Mouse (Mus musculus): ENCODE measurements around the gene Styx.
A peak's percentile ranks its signal among the peaks of the same experiment; 100 is the strongest.
"Not testable (repeated sequence)": the region's sequence is repeated elsewhere in the genome, so short reads cannot be mapped to it uniquely, and the experiment has no call there.

Gene Styx

DNA sequence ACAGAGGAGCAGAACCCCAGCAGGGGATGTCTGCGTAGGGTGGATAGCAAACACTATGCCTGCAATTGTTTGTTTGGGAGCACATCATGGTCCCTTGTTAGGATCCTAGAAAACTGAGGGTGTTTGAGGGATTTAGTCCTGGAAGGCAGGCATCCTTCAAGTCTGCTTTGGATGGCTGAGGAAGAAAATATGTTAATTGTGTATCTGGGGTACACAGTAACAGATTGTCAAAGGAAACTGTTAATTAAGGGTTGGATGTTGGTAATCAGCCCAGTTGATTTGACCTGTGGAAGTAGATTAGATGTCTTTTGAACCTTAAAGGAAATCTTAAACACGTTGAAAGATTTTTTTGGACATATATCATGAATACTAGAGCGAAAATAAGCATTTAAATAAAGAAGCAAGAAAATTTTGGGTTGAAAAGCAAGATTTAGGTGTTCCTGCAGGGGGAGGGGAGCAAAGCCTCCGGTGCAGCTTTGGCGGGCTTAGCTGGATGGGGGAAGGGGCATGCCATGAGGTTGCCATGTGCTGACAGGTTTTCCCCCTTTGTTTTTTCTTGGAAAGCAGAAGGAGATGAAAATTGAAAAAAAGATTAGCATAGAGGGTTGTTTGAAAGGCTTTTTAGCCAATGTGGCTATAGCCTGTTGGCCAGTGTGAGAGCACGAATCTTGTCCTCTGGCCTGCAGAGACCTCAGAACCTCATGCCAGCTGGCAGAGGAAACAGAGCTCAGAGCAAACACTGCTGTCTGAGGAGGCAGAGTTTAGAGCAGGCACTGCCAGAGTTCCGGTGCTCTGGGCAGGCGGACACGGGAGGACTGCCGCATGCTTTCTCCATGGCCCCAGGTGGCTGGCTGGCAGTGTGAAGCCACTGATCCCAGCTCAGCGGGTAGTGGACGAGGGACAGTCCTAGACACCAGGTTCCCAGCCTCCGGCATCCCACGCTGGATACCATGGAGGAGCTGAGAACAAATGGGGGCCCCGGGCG, 13.6 kb downstream of the Styx start:
- DNase-seq (ENCODE audit: low spot score), result no peak

DNA sequence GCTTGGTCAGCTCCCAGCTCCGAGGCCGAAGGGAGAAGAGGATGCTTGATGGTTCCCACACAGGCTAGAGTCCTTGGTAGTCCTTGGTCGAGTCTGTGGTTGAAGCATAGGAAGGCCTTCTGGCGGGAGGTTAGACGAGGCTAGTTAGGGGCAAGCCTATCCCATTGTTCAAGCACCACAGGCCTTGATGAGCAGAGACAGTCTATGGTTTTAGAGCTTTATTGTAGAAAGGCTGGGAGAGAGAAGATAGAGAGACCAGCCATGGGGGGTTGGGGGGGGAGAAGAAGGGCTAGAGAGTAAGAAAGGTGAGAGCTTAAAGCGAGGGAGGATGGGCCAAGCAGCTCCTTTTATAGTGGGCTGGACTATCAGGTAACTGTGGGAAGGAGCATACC, 14.3 kb downstream of the Styx start:
- no peak for DNase-seq (ENCODE audit: low spot score)

DNA sequence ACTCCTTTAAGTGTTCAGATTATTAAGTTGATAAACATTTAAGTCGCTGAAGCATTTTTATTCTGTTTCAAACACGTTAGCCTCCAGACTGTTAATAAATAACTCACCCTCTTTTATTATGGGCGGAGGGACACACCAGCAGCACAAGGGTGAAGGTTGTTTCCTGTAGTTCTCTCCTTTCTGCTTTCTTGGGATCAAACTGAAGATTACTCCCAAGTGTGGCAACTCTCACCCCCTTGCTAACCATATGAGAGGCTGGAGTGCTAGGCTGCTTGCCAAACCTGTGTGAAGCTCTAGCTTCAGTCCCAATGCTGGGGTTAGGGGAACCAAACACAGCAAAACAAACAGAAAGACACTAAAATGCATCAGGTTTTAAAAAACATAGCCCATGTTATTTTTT, 27.9 kb downstream of the Styx start:
- no peak for DNase-seq (ENCODE audit: low spot score)

DNA sequence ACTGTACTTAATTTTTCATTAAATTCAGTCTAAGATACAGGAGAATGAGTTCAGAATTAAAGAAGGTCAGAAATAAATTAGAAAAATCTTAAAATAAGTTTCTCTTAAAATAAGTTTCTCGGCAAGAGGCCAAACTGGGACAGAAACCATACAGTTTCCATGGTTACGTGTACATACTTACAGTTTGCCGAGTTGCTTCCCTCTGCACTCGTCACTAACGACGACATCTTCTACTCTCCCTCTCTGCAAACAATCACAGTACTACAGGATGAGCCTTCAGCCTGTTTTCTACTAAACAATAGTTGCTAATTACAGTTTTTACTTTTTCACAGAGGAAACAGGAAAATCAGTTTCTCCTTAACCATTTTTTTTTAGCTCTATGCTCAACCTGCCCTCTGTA, 29.9 kb downstream of the Styx start:
- no peak for DNase-seq (ENCODE audit: low spot score)

DNA sequence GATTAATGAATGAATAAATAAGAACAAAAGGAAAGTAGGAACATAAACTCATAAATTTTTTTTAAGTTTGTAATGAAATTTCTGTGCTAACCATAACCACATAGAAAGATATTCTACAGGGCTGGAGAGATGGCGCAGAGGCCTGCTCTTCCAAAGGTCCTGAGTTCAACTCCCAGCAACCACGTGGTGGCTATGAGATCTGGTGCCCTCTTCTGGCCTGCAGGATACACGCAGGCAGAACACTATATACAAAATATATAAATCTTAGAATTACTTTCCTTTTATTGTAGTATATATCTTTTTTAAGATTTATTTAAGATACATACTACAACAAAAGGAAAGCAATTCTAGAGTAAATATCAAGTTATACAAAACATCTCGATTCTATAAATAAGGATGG, 32.0 kb downstream of the Styx start:
- no peak for DNase-seq (ENCODE audit: low spot score)

DNA sequence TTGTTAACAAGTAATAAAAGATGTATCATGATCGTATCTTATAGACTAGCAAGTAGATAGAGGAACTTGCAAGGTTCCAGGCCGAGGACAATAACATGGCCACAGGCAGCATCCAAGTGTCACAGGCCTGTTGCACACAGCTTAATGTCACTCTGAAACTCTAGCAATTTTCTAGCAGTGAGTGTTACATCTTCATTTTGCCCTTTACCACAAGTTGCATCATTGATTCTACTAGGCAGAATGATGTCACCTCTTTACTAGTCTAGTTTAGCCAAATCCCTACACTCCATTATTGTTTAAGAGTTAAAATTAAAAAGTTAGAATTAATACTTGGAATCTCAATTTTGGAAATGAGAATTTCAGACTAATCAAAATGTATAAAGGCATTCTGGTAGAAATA, 34.7 kb downstream of the Styx start:
- DNase-seq (ENCODE audit: low spot score), result no peak

DNA sequence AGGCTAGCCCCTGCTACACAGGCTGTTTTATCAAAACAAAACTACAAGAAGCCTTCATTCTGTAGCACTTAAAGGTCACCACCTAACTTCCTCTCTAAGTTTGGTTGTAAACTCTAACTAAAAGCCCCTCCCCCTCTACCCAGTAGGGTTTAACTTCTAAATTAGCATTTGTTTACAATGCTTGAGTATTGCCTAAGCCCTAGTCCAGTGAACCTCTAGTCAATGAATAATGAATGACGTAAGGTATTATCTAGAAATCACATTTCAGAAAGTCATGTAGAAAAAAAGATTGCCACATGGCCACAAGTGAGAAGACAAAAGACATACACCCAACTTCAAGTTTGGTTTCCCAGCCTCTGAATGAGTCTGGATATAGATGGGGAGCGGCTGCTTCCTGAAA, 36.6 kb downstream of the Styx start:
- no peak for DNase-seq (ENCODE audit: low spot score)

DNA sequence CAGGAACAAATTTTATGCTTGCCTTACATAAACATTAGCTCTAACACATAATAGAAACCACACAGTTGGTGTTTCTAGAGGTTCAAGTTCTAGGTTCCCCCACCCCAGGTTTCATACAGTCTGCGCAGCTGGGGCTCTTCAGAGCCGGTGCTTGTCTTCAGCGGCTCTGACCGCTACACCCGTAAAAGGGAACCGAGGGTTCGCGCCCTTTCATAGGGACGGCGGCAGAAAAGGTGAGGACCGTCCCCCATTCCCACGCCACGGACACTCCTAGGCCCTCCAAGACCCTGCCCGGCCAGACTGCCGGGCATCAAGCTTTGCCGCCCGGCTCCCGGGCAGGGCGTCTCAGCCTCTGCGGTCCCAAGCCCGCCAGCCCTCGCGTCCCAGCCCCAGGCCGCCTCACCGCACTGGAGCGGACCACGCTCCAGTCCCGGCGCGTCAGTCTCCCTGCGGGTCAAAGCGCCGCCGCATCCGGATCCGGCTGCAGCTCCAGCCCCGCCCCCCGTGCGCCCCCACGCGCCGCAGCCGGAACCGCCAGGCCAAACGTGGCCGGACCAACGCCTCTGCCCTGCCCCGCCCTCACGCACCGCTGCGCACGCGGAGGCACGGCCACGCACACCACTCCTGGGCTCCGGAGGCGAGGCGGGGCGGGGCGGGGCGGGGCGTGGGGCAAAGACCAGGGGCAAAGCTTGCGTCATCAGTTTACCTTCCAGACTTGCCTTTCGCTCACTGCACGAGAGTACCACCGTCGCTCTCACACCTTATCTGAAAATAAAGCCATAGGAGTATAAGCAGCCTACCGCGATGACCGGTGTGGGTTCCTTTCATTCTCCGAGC, 37.7 kb downstream of the Styx start:
- peak; percentile 92 for DNase-seq (ENCODE audit: low spot score)

DNA sequence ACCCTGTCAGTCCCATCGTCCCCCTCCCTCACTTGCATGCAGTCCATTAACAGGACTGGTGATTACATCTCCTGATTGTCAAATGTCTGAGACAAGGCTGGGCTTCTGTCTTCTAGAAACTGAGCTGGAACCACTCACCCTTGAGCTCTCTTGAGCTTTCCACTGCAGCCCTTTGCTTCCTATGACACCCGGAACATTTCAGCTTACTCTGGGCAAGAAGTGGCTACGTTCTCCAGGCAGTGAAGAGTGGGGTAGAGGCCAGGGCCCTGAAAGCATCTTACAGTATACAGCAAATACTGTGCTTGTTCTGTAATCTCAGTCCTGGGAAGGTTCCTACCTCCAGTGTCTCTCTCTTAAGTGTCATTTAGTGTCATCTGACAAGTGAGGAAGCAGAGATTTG, 38.3 kb downstream of the Styx start:
- no peak for DNase-seq (ENCODE audit: low spot score)

DNA sequence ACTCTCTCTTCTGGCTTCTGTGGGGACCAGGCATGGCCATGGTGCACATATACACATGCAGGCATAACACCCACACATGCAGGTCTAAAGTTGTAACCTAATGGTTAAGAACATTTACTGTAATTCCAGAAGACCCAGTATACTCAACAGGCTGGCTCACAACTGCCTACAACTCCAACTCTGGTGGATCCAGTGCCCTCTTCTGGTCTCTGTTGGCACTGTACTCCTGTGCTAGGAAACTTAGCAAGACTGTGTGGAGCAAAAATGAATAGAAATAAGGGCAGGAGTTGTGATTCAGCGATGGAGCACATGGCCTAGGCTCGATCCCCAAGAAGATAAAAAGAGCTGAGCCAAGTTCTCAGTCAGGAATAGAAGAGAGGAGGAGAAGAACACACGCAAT, 48.9 kb downstream of the Styx start:
- DNase-seq (ENCODE audit: low spot score), result no peak

DNA sequence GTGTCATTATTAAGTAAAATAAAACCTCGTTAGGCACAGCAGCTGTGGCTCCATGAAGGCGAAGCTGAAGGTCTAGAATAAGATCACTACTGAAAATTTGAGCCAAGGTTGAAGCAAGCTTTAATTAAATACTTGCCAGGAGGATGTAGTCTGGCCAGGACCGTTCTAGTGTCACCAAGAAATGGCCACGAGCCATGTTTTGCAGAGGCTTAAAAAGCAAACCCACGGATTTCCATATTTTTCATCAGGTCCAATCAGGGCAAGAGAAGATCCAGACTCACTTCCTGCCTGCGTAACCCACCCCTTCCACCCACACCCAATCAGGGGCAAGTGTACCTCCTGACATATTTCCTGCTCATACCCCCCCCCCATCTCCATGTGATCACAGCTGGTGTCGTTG, 52.8 kb downstream of the Styx start:
- no peak for DNase-seq (ENCODE audit: low spot score)

DNA sequence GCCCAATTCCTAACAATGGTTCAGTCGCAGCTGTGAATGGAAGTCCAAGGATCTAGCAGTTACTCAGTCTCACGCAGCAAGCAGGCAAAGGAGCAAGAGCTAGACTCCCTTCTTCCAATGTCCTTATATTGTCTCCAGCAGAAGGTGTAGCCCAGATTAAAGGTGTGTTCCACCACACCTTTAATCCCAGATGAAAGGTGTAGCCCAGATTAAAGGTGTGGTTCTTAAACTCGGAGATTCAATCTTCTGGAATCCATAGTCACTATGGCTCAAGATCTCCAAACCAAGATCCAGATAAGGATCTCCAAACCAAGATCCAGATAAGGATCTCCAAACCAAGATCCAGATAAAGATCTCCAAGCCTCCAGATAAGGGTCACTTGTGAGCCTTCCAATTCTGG, 53.9 kb downstream of the Styx start, which contains the start of gene Gnpnat1:
Gene Gnpnat1 (minus strand): TSS at position 101 of the 400 bp plus-strand sequence.
- DNase-seq (ENCODE audit: low spot score), result not testable (repeated sequence)

DNA sequence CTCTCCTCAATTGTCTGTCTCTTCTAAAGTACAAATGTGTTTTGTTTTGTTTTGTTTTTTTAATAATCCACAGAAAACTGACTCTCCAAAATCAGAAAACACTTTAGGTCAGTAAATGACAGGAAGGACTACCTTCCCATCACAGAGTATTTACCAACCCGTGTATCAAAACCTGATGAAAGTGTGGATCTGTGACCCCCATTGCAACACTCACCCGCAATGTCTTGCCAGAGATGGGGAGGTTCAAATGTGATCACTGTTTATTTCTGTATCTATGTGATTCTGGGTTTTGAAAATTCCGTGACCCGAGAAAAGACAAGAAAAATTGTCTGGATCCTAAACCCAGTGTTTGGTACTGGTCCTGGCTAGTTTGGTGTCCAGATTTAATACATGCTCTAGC, 65.4 kb downstream of the Styx start:
- DNase-seq (ENCODE audit: low spot score), result no peak

DNA sequence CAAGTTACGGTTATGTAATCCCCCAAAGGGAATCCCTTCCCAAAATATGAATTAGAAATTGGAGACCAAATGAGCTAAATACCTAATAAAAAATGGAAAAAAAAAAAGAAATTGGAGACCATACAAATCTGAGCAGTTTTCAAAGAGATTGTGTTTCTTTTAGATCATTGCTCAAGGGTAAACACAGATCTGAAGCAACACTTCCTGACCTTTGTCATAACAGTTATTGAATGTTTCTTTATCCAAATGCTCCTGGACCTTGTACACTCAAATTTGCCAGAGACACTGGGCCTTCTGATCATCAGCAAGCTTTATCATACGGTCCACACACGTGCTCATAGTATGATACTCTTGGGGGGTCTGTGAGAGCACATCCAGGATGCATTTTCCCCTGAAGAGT, 67.7 kb downstream of the Styx start:
- no peak for DNase-seq (ENCODE audit: low spot score)

DNA sequence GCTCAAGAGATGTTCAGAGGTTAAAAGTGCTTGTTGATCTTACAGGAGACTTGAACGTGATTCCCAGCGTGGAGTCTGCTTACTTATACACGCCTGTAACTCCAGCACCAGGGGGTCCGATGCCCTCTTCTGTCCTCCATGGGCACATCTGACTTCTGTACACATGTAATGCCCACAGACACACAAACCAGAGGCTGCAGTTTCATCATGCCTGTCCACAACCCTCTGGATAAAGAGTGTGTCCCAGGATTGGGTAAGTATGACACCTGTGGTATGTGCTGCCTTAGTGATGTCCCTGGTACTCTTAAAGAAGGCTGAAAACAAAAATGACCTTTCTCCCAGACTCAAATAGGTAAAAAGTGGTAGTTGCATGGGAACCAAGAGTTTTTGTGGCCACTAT, 68.4 kb downstream of the Styx start:
- no peak for DNase-seq (ENCODE audit: low spot score)

DNA sequence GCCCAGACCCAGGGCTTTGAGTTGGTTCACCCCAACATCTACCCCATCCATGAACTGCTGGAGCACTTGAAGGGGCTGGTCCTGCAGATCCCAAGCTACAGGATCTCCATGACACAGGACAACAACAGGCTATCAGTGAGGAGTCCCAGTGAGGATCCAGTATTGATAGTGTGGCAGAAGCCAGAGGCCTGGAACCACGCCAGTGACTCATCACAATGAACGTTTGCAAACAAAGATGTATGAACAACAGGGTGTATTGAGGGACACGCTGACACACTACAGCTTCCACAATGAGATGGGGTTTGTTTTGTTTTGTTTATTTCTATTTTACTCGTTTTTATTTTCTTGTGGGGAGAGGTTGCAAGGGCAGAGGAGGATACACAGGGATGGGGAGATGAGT, 71.5 kb downstream of the Styx start:
- DNase-seq (ENCODE audit: low spot score), result no peak

DNA sequence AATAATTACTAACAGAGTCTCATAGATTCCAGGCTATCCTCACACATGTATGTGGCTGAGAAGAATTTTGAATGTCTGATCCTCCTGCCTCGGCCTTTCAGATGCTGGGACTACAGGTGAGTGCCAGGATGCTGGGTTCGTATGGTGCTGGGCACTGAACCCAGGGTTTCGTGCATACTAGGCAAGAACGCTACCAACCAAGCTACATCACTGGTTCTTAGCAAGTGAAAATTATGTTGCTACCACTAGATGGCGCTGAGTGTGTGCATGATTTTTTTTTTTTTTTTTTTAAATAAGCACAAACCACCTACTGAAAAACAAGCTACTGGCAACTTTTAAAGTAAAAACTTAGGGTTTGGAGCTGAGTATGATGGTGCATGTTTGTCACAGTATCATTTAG, 72.3 kb downstream of the Styx start:
- DNase-seq (ENCODE audit: low spot score), result no peak

DNA sequence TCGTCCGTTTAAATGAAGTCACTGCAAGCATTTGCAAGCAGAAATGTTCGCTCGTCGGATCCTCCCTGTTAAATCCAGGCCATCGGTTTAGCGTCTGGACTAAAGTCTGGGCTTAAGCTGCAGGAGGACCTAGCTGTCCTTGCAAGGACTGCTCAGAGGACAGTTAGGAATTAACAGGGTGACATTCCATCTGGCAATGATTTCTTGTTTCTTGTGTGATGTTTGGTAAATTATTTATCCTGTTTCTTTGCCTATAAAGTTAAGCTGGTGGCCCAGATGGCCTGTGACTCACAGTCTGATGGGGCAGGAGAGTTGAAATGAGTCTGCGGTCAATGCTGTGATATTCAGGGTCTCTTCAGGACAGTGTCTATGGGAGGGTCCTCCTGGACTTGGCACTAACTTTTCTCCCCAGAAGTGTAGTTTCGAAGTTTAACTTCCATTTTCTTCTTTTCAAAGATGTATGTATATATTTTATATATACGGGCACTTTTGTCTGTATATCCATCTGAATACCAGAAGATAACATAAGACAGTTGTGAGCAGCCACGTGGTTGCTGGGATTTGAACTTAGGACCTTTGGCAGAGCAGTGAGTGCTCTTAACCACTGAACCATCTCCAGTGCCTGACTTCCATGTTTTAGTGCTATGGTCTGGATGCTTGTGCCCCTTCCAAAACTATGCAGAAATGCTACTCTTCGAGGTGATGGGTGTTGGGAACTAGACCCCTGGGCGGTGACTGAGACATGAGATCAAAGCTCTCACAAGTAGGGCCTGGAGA, 79.4 kb downstream of the Styx start:
- no peak for DNase-seq (ENCODE audit: low spot score)

DNA sequence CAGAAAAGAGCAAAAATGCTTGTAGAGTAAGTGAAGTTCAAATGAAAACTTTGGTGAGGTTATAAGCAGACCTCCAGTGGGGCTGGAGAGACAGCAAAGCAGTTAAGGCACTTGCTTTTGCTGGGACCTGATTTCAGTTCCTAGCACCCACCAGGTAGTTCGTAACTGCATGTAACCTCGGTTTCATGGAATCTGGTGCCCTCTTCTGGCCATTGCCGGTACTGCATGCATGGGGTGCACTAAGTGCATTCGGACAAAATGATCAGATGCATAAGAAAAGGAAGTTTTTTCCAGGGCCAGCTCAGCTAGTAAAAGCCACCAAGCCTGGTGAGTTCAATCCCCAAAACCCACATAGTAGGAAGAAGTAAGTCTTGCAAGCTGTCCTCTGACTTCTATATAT, 81.1 kb downstream of the Styx start:
- DNase-seq (ENCODE audit: low spot score), result peak; percentile 75

DNA sequence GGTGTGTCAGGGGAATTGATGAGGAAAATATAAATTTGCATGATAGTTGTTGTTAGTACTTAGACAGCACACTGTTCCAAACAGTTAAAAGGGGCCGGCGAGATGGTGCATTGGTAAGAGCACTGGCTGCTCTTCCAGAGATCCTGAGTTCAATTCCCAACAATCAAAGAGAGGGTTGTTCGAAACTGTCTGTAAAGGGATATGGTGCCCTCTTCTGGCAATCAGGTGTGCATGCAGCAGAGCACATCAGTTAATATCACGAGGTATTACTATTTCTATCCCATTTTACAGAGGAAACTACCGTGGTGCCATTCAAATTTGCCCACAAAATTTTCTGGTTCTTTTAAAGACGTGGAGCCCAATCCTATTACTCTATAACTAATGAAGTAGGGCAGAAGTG, 83.3 kb downstream of the Styx start:
- no peak for DNase-seq (ENCODE audit: low spot score)

DNA sequence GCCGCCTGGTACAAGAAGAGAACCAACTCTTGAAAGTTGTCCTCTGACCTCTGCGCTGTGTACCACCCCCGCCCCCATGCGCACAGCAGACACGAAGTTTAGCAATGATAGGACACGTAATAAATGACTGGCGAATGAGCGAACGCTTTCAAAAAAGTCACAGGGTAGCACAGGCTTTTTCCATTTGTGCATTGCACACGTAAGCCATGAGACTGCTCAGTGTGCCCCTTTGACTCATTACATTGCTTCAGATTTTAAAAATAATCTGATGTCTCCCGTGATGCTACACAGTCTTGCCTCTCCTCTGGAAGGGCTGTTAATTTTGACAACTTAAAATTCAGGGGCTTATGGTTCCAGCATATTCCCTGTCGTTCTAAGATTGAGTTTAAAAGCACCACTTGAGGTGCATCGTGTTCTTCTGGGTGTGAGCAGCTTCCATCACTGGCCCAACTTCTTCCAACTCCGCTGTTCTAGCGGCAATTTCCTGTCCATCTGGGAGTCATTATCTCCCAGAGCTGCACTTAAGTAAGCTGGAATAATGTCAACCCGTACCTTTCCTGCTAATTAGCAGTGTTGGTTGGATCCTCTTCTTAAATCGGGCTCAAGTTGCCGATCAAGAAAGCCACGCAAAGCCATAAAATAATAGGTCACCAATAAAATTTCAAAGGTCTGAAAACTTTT, 87.5 kb downstream of the Styx start:
- no peak for DNase-seq (ENCODE audit: low spot score)

DNA sequence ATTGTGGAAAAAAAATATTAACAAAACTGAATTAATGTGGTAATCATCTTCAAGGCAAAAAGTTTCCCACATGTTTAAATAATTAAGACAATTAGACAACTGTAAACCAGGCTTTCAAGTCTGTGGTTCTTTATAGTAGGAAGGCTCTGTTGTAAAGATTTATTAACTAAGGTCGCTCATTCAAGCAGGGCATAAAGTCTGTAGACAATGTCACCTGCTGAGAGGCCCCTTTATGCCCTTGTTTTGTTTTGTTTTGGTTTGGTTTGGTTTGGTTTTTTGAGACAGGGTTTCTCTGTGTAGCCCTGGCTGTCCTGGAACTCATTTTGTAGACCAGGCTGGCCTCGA, 88.0 kb downstream of the Styx start:
- no peak for DNase-seq (ENCODE audit: low spot score)
